Mouse (Mus musculus) hindbrain, postnatal 0 days (tissue): ENCODE results near the gene Cfap299. TPM values are rescaled to one million over a fixed set of nuclear protein-coding genes. Genes with fewer than 3 reads are reported as not detected.

Source experiments
- ATAC-seq: fragments of 200-750 bp; cut with Nextera tagmentation; 2 replicates; pipeline ENCODE4 v1.8.0; 2017; ENCODE audit warnings: mild to moderate bottlenecking, moderate TSS enrichment, moderate library complexity
- DNase-seq: peaks from one replicate; pipeline ENCODE4 v3.0.0-alpha.2; 2015; ENCODE audit warnings: low spot score
- H3K27ac ChIP-seq: fragments of 300-500 bp; sonication (generic); 2 replicates; pipeline ENCODE4 v1.5.1; 2014; ENCODE audit warnings: mild to moderate bottlenecking
- H3K27me3 ChIP-seq: fragments of 300-500 bp; sonication (generic); 2 replicates; pipeline ENCODE4 v1.6.1; 2014; ENCODE audit warnings: low read length, mixed read lengths; ENCODE audit not compliant: insufficient read depth
- H3K36me3 ChIP-seq: fragments of 300-500 bp; sonication (generic); 2 replicates; pipeline ENCODE4 v1.6.1; 2014; ENCODE audit warnings: low read length, mixed read lengths; ENCODE audit not compliant: insufficient read depth
- H3K4me1 ChIP-seq: fragments of 300-500 bp; sonication (generic); 2 replicates; pipeline ENCODE4 v1.6.1; 2014; ENCODE audit warnings: antibody characterized with exemption, low read length, mixed read lengths; ENCODE audit not compliant: insufficient read depth
- H3K4me2 ChIP-seq: fragments of 300-500 bp; sonication (generic); 2 replicates; pipeline ENCODE4 v1.6.1; 2014; ENCODE audit warnings: low read depth, mild to moderate bottlenecking, low read length, moderate library complexity, mixed read lengths
- H3K4me3 ChIP-seq: fragments of 300-500 bp; sonication (generic); 2 replicates; pipeline ENCODE4 v1.5.1; 2014; ENCODE audit warnings: low read length
- H3K9ac ChIP-seq: fragments of 300-500 bp; sonication (generic); replicated peaks from 2 replicates; pipeline ENCODE4 v1.6.1; 2014; ENCODE audit warnings: mild to moderate bottlenecking, low read length, moderate library complexity, mixed read lengths
- H3K9me3 ChIP-seq: fragments of 300-500 bp; sonication (generic); 2 replicates; pipeline ENCODE4 v1.6.1; 2016; ENCODE audit warnings: low read length, mixed read lengths
- CTCF ChIP-seq: IDR thresholded peaks from 2 replicates; pipeline ENCODE4 v1.5.1; 2016; ENCODE audit warnings: antibody characterized with exemption, control low read depth, low read depth
- WGBS: fragments of 180-500 bp; shearing (Covaris S2); extraction: QIAGEN DNeasy Blood & Tissue Kit; methylation state at CpG from one replicate; pipeline ENCODE4 v1.1.7; 2014; 5-methylcytosine and 5-hydroxymethylcytosine counted together
- polyA plus RNA-seq: library from polyadenylated mRNA; unstranded; fragments of >200 nt; fragmentation: Nextera tagmentation; extraction: Ambion mirVana; gene quantifications from 2 replicates; pipeline ENCODE4 v1.2.1, GENCODE M21; 2015
- total RNA-seq: library from RNA; depleted of rRNA; stranded (reverse); fragments of >200 nt; gene quantifications from 2 replicates; pipeline ENCODE4 v1.2.3, GENCODE M21; 2014

The Cfap299 gene
- total and polyA plus RNA-seq, 2 experiments from 2014 or later = 1.0 to 2.3 TPM

- ATAC-seq (peak; percentile 73), DNase-seq (peak; percentile 89)
- Histone ChIP-seq H3K9me3 (no peaks in the 10 kb centered on the region), H3K4me1 (no peaks in the 10 kb centered on the region), H3K27ac (no peak overlapping the region), H3K36me3 (no peaks in the 10 kb centered on the region), H3K4me2 (0 out of 2 replicates have a peak overlapping the region, but pooled peaks have one; percentile 18), H3K4me3 (no peak overlapping the region), H3K27me3 (no peaks in the 10 kb centered on the region), H3K9ac (no peak overlapping the region)
- WGBS = 10% methylated on average over 8 of the region's 8 CpGs
- TF ChIP-seq CTCF = peak; percentile 96
Observed at GRCm38 (mm10) chr5:98348605-98349004, 19.5 kb downstream of the Cfap299 start.

GRCm38 (mm10) chr5:98359912-98360311 is 30.8 kb downstream of the Cfap299 start:
- H3K4me3 ChIP-seq = no peak overlapping the region
- no peak overlapping the region for H3K27ac ChIP-seq
- H3K9me3 ChIP-seq = no peaks in the 10 kb centered on the region
- DNase-seq = no peak
- no peaks in the 10 kb centered on the region for H3K4me1 ChIP-seq
- no peak overlapping the region for H3K4me2 ChIP-seq
- no peak overlapping the region for H3K9ac ChIP-seq
- no peaks in the 10 kb centered on the region for H3K27me3 ChIP-seq
- ATAC-seq = no peak
- TF ChIP-seq CTCF = no peak
- 91% methylated on average over 7 of the region's 7 CpGs for WGBS
- H3K36me3 ChIP-seq = no peaks in the 10 kb centered on the region

GRCm38 (mm10) chr5:98360792-98361419 is 31.8 kb downstream of the Cfap299 start:
- Histone ChIP-seq H3K9me3 (no peaks in the 10 kb centered on the region), H3K27ac (no peak overlapping the region), H3K4me1 (no peaks in the 10 kb centered on the region), H3K9ac (no peak overlapping the region), H3K36me3 (no peaks in the 10 kb centered on the region), H3K4me3 (no peak overlapping the region), H3K4me2 (no peak overlapping the region), H3K27me3 (no peaks in the 10 kb centered on the region)
- 84% methylated on average over 5 of the region's 5 CpGs for WGBS
- no peak for DNase-seq
- no peak for TF ChIP-seq CTCF
- ATAC-seq = no peak

- TF ChIP-seq CTCF = peak; percentile 34
- no peaks in the 10 kb centered on the region for H3K36me3 ChIP-seq
- H3K27me3 ChIP-seq = no peaks in the 10 kb centered on the region
- no peak for ATAC-seq
- H3K9ac ChIP-seq = no peak overlapping the region
- WGBS = 59% methylated on average over 8 of the region's 8 CpGs
- no peaks in the 10 kb centered on the region for H3K9me3 ChIP-seq
- H3K27ac ChIP-seq = no peak overlapping the region
- no peak overlapping the region for H3K4me2 ChIP-seq
- H3K4me3 ChIP-seq = no peak overlapping the region
- no peak for DNase-seq
- no peaks in the 10 kb centered on the region for H3K4me1 ChIP-seq
Observed at GRCm38 (mm10) chr5:98363428-98363827, 34.3 kb downstream of the Cfap299 start.

- no peak for ATAC-seq
- no peak overlapping the region for H3K27ac ChIP-seq
- no peaks in the 10 kb centered on the region for H3K36me3 ChIP-seq
- no peaks in the 10 kb centered on the region for H3K27me3 ChIP-seq
- no peak overlapping the region for H3K4me2 ChIP-seq
- H3K4me1 ChIP-seq = no peaks in the 10 kb centered on the region
- DNase-seq = no peak
- no peaks in the 10 kb centered on the region for H3K9me3 ChIP-seq
- WGBS = 89% methylated on average over 5 of the region's 5 CpGs
- H3K4me3 ChIP-seq = no peak overlapping the region
- no peak overlapping the region for H3K9ac ChIP-seq
- no peak for TF ChIP-seq CTCF
Observed at GRCm38 (mm10) chr5:98365340-98365739, 36.2 kb downstream of the Cfap299 start.

- H3K4me2 ChIP-seq = no peak overlapping the region
- peak; percentile 12 for DNase-seq
- peak; percentile 63; the same call in 1 of the 2 replicates for ATAC-seq
- no peaks in the 10 kb centered on the region for H3K4me1 ChIP-seq
- no peaks in the 10 kb centered on the region for H3K27me3 ChIP-seq
- H3K9ac ChIP-seq = no peak overlapping the region
- H3K27ac ChIP-seq = no peak overlapping the region
- 55% methylated on average over 4 of the region's 4 CpGs for WGBS
- no peak overlapping the region for H3K4me3 ChIP-seq
- no peaks in the 10 kb centered on the region for H3K36me3 ChIP-seq
- H3K9me3 ChIP-seq = no peaks in the 10 kb centered on the region
- TF ChIP-seq CTCF = peak; percentile 51
Observed at GRCm38 (mm10) chr5:98368822-98369221, 39.7 kb downstream of the Cfap299 start.

GRCm38 (mm10) chr5:98369426-98369825 is 40.3 kb downstream of the Cfap299 start:
- DNase-seq = no peak
- no peak for ATAC-seq
- H3K9me3 ChIP-seq = no peaks in the 10 kb centered on the region
- 71% methylated on average over 7 of the region's 7 CpGs for WGBS
- H3K9ac ChIP-seq = no peak overlapping the region
- no peak overlapping the region for H3K27ac ChIP-seq
- no peaks in the 10 kb centered on the region for H3K27me3 ChIP-seq
- no peak for TF ChIP-seq CTCF
- no peaks in the 10 kb centered on the region for H3K36me3 ChIP-seq
- no peaks in the 10 kb centered on the region for H3K4me1 ChIP-seq
- no peak overlapping the region for H3K4me3 ChIP-seq
- no peak overlapping the region for H3K4me2 ChIP-seq
